Mouse (Mus musculus) cerebellum, adult 2 months (tissue): ENCODE measurements around the gene Bach2. TPM values are rescaled to one million over a fixed set of nuclear protein-coding genes. Genes with fewer than 3 reads are reported as not detected.

ENCODE experiments used
- DNase-seq, 2 experiments: peaks; one replicate each; pipeline ENCODE4 v3.0.0; 2021
- H3K27ac ChIP-seq: fragments of 200-500 bp; 2 replicates; pipeline ENCODE4 v1.5.1; 2012; ENCODE audit warnings: low read length, control low read depth, inconsistent platforms; ENCODE audit not compliant: insufficient read depth
- H3K27me3 ChIP-seq: fragments of 200-500 bp; 2 replicates; pipeline ENCODE4 v1.6.1; 2012; ENCODE audit warnings: inconsistent platforms, mild to moderate bottlenecking, low read length, moderate library complexity; ENCODE audit not compliant: control insufficient read depth, insufficient read depth
- H3K4me1 ChIP-seq: fragments of 200-500 bp; 2 replicates; pipeline ENCODE4 v1.6.1; 2011; ENCODE audit warnings: low read length; ENCODE audit not compliant: control insufficient read depth, insufficient read depth
- H3K4me3 ChIP-seq: fragments of 200-500 bp; replicated peaks from 2 replicates; pipeline ENCODE3; 2011; ENCODE audit warnings: mild to moderate bottlenecking, low read depth, low read length, control low read depth; ENCODE audit not compliant: insufficient read depth
- CTCF ChIP-seq: fragments of 200-500 bp; IDR thresholded peaks from 2 replicates; pipeline ENCODE4 v1.5.1; 2011; ENCODE audit warnings: low read depth, mild to moderate bottlenecking, control low read depth, low read length, moderate library complexity, borderline replicate concordance; ENCODE audit not compliant: insufficient read depth
- POLR2A ChIP-seq: fragments of 200-500 bp; IDR thresholded peaks from 2 replicates; pipeline ENCODE4 v1.6.1; 2011; ENCODE audit warnings: low read length, control low read depth, borderline replicate concordance; ENCODE audit not compliant: insufficient read depth
- WGBS: fragments of 180-500 bp; shearing (Covaris S2); methylation state at CpG from one replicate; pipeline ENCODE4 v1.1.7; 2018; 5-methylcytosine and 5-hydroxymethylcytosine counted together
- polyA plus RNA-seq: library from polyadenylated mRNA; depleted of rRNA; stranded (reverse); fragments of >200 nt; gene quantifications from 2 replicates; pipeline ENCODE4 v1.2.3, GENCODE M21; 2012

Gene Bach2
- polyA plus RNA-seq, 1 experiment, result 4.7 TPM

DNA sequence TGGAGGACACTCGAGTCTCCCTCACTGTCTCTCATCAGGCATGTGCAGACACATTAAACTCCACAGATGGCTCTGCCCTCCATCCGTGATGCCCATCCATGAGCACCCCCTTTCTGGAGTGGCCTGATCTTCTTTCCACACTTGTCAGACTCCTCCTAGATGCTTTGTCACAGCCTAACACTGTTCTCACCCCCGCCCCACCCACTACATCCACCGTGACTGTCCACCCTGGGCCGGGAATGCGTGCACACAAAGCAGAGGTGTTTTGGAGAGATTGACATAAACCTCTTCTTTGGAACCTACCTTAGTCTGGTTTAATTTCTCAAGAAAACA, 202.1 kb downstream of the Bach2 start:
- H3K27me3 ChIP-seq, result no peaks in the 10 kb centered on the region
- no peak overlapping the region for H3K27ac ChIP-seq
- no peak overlapping the region for H3K4me3 ChIP-seq
- TF ChIP-seq CTCF (no peak), POLR2A (no peak)
- no peak for DNase-seq
- WGBS, result 78% methylated on average over 6 of the region's 6 CpGs
- H3K4me1 ChIP-seq, result peaks cover 12% of the 10 kb centered on the region

DNA sequence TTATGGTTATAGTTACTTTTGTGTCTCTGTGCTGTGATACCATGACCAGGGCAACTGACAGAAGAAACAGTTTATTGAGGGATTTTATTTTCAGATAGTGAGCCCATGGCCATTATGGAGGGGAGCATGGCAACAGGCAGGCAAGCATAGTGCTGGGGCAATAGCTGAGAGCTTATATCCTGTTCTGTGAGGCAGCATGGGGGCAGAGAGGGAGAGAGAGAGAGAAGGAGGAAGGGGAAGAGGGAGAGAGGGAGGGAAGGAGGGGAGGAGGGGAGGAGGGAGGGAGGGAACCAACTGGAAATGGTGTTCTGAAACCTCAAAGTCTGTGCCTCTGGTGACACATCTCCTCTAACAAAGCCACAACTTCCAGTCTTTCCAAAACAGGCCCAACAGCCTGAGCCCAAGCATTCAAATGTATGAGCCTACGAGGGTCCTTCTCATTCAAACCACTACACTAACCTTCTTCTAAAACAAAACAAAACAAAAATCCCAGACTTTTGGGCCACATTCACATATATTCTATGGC, 206.1 kb downstream of the Bach2 start:
- no peaks in the 10 kb centered on the region for H3K27me3 ChIP-seq
- H3K4me1 ChIP-seq, result peaks cover 12% of the 10 kb centered on the region
- no peak for TF ChIP-seq CTCF
- no peak for TF ChIP-seq POLR2A
- no peak overlapping the region for H3K4me3 ChIP-seq
- 100% methylated on average over 1 of the region's 1 CpGs for WGBS
- DNase-seq, result no peak
- H3K27ac ChIP-seq, result no peak overlapping the region

DNA sequence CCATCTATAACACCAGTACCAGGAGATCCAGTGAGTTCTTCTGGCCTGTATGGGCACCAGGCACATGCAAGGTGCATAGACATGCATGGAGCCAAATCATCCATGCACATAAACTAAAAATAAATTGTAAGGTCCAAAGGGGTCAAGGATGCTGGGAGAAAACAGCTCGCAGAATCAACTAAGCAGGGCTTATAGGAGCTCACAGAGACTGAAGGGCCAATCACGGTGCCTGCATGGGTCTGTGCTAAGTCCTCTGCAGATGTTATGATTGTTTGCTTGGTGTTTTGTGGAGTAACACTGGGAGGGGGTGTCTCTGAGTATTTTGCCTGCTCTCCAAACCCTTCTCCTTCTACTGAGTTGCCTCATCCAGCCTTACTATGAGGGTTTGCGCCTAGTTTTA, 209.2 kb downstream of the Bach2 start:
- Histone ChIP-seq H3K4me1 (no peaks in the 10 kb centered on the region), H3K27me3 (no peaks in the 10 kb centered on the region), H3K27ac (no peak overlapping the region), H3K4me3 (no peak overlapping the region)
- TF ChIP-seq POLR2A, result no peak
- no peak for TF ChIP-seq CTCF
- 98% methylated on average over 3 of the region's 3 CpGs for WGBS
- no peak for DNase-seq

- Histone ChIP-seq H3K27me3 (no peaks in the 10 kb centered on the region), H3K4me1 (peaks cover 8% of the 10 kb centered on the region), H3K4me3 (no peak overlapping the region), H3K27ac (no peak overlapping the region)
- 48% methylated on average over 7 of the region's 7 CpGs for WGBS
- DNase-seq, result peak in 1 of 2 experiments; percentile 27
- TF ChIP-seq POLR2A (no peak), CTCF (no peak)
Observed at GRCm38 (mm10) chr4:32461986-32462385, 223.4 kb downstream of the Bach2 start.

- peaks cover 8% of the 10 kb centered on the region for H3K4me1 ChIP-seq
- no peak for DNase-seq
- no peak overlapping the region for H3K4me3 ChIP-seq
- TF ChIP-seq POLR2A (no peak), CTCF (no peak)
- no peaks in the 10 kb centered on the region for H3K27me3 ChIP-seq
- 88% methylated on average over 6 of the region's 6 CpGs for WGBS
- H3K27ac ChIP-seq, result no peak overlapping the region
Observed at GRCm38 (mm10) chr4:32463065-32463464, 224.5 kb downstream of the Bach2 start.

GRCm38 (mm10) chr4:32464540-32464939, 225.9 kb downstream of the Bach2 start:
- Histone ChIP-seq H3K27me3 (no peaks in the 10 kb centered on the region), H3K27ac (no peak overlapping the region), H3K4me3 (no peak overlapping the region), H3K4me1 (peaks cover 8% of the 10 kb centered on the region)
- WGBS, result 85% methylated on average over 6 of the region's 6 CpGs
- TF ChIP-seq CTCF, result no peak
- TF ChIP-seq POLR2A, result no peak
- DNase-seq, result no peak

DNA sequence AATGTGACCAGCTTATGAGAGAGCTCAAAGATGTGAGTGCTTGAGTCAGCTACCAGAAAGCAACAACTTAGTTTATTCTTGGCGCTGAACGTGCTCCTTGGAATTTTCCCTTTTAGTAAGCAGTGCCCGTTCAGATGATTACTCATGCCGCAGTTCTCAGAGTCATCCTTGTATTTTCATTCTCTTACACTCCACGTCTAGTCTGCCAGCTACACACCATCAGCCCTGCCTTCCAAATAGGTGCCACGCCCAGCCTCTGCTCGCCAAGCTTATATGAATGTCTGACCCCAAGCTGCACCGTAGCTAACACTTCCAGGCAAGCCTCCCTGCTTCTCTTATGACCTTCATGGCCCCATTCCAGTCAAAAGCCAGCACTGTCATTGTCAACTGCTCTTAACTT, 227.4 kb downstream of the Bach2 start:
- Histone ChIP-seq H3K27me3 (no peaks in the 10 kb centered on the region), H3K27ac (no peak overlapping the region), H3K4me1 (peaks cover 8% of the 10 kb centered on the region), H3K4me3 (no peak overlapping the region)
- 71% methylated on average over 8 of the region's 8 CpGs for WGBS
- no peak for TF ChIP-seq CTCF
- no peak for TF ChIP-seq POLR2A
- DNase-seq, result no peak

- Histone ChIP-seq H3K4me1 (peaks cover 5% of the 10 kb centered on the region), H3K4me3 (no peak overlapping the region), H3K27me3 (no peaks in the 10 kb centered on the region), H3K27ac (no peak overlapping the region)
- TF ChIP-seq POLR2A (no peak), CTCF (no peak)
- DNase-seq, result no peak
- 68% methylated on average over 6 of the region's 6 CpGs for WGBS
Observed at GRCm38 (mm10) chr4:32477977-32478660, 239.5 kb downstream of the Bach2 start.
